8 mouse cellular contexts compared by ENCODE assay signal in genomic region chr8:125909661-125910364, GRCm38 (mm10). TPM values are rescaled to one million over a fixed set of nuclear protein-coding genes. Genes with fewer than 3 reads are reported as not detected.
DNase-seq lines count a peak whose midpoint lies in the region; TF ChIP-seq lines count a peak whose summit lies in the region.

No protein-coding gene starts in this region.

- no peak for TF ChIP-seq POLR2A in lung, adult 2 months (IDR thresholded peaks at IDR 0.05; ENCODE audit: borderline replicate concordance, extremely low read depth, low read depth, low read length)
- no peak for TF ChIP-seq POLR2A in small intestine, adult 2 months (IDR thresholded peaks at IDR 0.05; ENCODE audit: low read depth, low read length)

- no peaks in the 10 kb centered on the region for H3K36me3 ChIP-seq in small intestine, adult 2 months (ENCODE audit: control insufficient read depth, insufficient read depth, low read length)

- intact Hi-C loops in gastrocnemius, adult 2 months (cut with DNase I), result no loop called here

- no peak for DNase-seq in gastrocnemius, adult 2 months
- DNase-seq in gastrocnemius, postnatal 10 days, result no peak
- DNase-seq in heart, adult 18-20 months, result peak; percentile 26 to 29
- DNase-seq in kidney, adult 11 months, result peak; percentile 98
- peak; percentile 73 for DNase-seq in lung, adult 2 months
- DNase-seq in thymus, postnatal 10 days (ENCODE audit: low spot score in 2 of 2), result no peak
- no peak for DNase-seq in thymus, postnatal 36 days

- WGBS in lung, adult 2 months, result 4% methylated on average over 30 of the region's 30 CpGs
- 2% methylated on average over 30 of the region's 30 CpGs for WGBS in small intestine, adult 2 months

- H3K4me3 ChIP-seq in gastrocnemius, adult 2 months, result peak overlapping the region; percentile 69
- H3K4me3 ChIP-seq in lung, adult 2 months (replicated peaks; ENCODE audit: extremely low read depth, low read depth, low read length), result peak overlapping the region; percentile 32
- peak overlapping the region; percentile 76 for H3K4me3 ChIP-seq in small intestine, adult 2 months (ENCODE audit: low read depth, low read length)

- no peaks in the 10 kb centered on the region for H3K27me3 ChIP-seq in small intestine, adult 2 months (ENCODE audit: control insufficient read depth, insufficient read depth, low read length)

- H3K4me1 ChIP-seq in lung, adult 2 months (ENCODE audit: control insufficient read depth, insufficient read depth, low read length), result no peaks in the 10 kb centered on the region
- H3K4me1 ChIP-seq in small intestine, adult 2 months (ENCODE audit: control insufficient read depth, insufficient read depth, insufficient read length, low read length), result peaks cover 10% of the 10 kb centered on the region; the same call in 1 of the 2 replicates

- no peak for TF ChIP-seq CTCF in gastrocnemius, adult 2 months (IDR thresholded peaks at IDR 0.05)
- TF ChIP-seq CTCF in lung, adult 2 months (IDR thresholded peaks at IDR 0.05; ENCODE audit: insufficient read depth, low read length), result no peak
- no peak for TF ChIP-seq CTCF in small intestine, adult 2 months (IDR thresholded peaks at IDR 0.05; ENCODE audit: extremely low read depth, insufficient read length, insufficient replicate concordance, low read depth, low read length)

- H3K27ac ChIP-seq in gastrocnemius, adult 2 months, result no peak overlapping the region
- peak overlapping the region; percentile 92 for H3K27ac ChIP-seq in small intestine, adult 2 months (ENCODE audit: insufficient read depth, low read depth, low read length)

RNA-seq across cellular contexts. Expression of gene Map3k21, which starts 0.4 kb away (rescaled TPM):
- total RNA-seq in gastrocnemius, adult 2 months (2021), result under 1 TPM in 1 of 2 experiments, not detected in 1; 0.05 TPM
- under 1 TPM; 0.21 to 0.41 TPM for total RNA-seq in gastrocnemius, postnatal 10 days (2021)
- under 1 TPM; 0.67 to 0.89 TPM for total RNA-seq in heart, adult 18-20 months (2021)
- 1.3 TPM in 2 replicates for polyA plus RNA-seq in lung, adult 2 months (2012; rRNA removed)
- 8.2 and 14.5 TPM in 2 replicates for polyA plus RNA-seq in small intestine, adult 2 months (2012; rRNA removed)

RNA-seq across cellular contexts. Expression of gene Pcnx2, which starts 11.7 kb away (rescaled TPM):
- under 1 TPM; 0.20 to 0.39 TPM for total RNA-seq in gastrocnemius, adult 2 months (2021)
- total RNA-seq in gastrocnemius, postnatal 10 days (2021), result under 1 TPM; 0.45 to 0.59 TPM
- total RNA-seq in heart, adult 18-20 months (2021), result under 1 TPM; 0.50 to 0.80 TPM
- 1.8 and 2.1 TPM in 2 replicates for polyA plus RNA-seq in lung, adult 2 months (2012; rRNA removed)
- 0.08 and 0.39 TPM in 2 replicates for polyA plus RNA-seq in small intestine, adult 2 months (2012; rRNA removed)

Comparison
In these comparisons a context has a peak if more than half of its experiments do, and no peak if none do; other contexts are left out.
1. DNase-seq: peak in heart, adult 18-20 months (2 of 2), kidney, adult 11 months (single experiment) and lung, adult 2 months (single experiment); none in gastrocnemius, adult 2 months (single experiment), gastrocnemius, postnatal 10 days (single experiment), thymus, postnatal 10 days (0 of 2) and thymus, postnatal 36 days (0 of 2).
2. Peak in every context shown above with its lines, with median percentiles within 50 percentile points of each other: H3K4me3 ChIP-seq.